Mouse (Mus musculus): ENCODE measurements around the gene Cic. TPM values are rescaled to one million over a fixed set of nuclear protein-coding genes. Genes with fewer than 3 reads are reported as not detected.
"Not testable (repeated sequence)": the region's sequence is repeated elsewhere in the genome, so short reads cannot be mapped to it uniquely, and the experiment has no call there.

Gene Cic
- polyA plus RNA-seq, 1 experiment = 124 TPM

DNA sequence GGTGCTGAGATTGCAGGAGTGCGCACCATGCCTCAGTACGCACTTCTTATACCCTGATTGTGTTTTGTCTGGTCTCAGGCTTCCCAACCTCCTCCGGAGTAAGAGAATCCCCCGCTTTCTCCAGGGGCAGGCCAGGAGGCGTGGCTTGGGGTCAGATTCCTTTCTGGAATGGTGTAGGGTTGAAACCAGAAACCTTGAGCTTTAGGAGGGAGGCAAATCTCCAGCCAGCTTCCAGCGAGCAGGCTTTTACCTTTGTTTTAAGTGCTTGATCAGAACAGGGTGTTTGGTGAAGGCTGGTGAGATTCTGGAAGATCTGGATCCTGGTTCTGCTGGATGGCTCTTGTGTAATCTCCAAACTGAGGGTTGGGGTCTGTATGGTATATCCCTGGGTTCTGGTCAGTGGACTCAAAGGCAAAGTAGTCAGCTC, 54.6 kb downstream of the Cic start:
- TF ChIP-seq CTCF (IDR thresholded peaks at IDR 0.05; ENCODE audit: borderline replicate concordance, insufficient read depth, low read depth, low read length) (no peak), POLR2A (IDR thresholded peaks at IDR 0.05; ENCODE audit: borderline replicate concordance, insufficient read depth, low read length) (no peak)
- Histone ChIP-seq H3K27me3 (ENCODE audit: control insufficient read depth, insufficient read depth, low read length) (no peaks in the 10 kb centered on the region), H3K27ac (ENCODE audit: insufficient read depth, low read length) (no peak overlapping the region), H3K4me1 (ENCODE audit: control insufficient read depth, insufficient read depth, low read length) (no peaks in the 10 kb centered on the region; the same call in 1 of the 2 replicates), H3K4me3 (replicated peaks; ENCODE audit: insufficient read depth, low read depth, low read length) (no peak overlapping the region)
- 48% methylated on average over 6 of the region's 6 CpGs for WGBS
- DNase-seq = no peak

- WGBS = 59% methylated on average over 2 of the region's 2 CpGs
- no peaks in the 10 kb centered on the region; the same call in 1 of the 2 replicates for H3K4me1 ChIP-seq (ENCODE audit: control insufficient read depth, insufficient read depth, low read length)
- TF ChIP-seq POLR2A (IDR thresholded peaks at IDR 0.05; ENCODE audit: borderline replicate concordance, insufficient read depth, low read length) (no peak), CTCF (IDR thresholded peaks at IDR 0.05; ENCODE audit: borderline replicate concordance, insufficient read depth, low read depth, low read length) (no peak)
- H3K27ac ChIP-seq (ENCODE audit: insufficient read depth, low read length) = no peak overlapping the region
- no peaks in the 10 kb centered on the region for H3K27me3 ChIP-seq (ENCODE audit: control insufficient read depth, insufficient read depth, low read length)
- DNase-seq = no peak
- no peak overlapping the region for H3K4me3 ChIP-seq (replicated peaks; ENCODE audit: insufficient read depth, low read depth, low read length)
Measured at GRCm38 (mm10) chr7:25323219-25323618, 55.7 kb downstream of the Cic start.

DNA sequence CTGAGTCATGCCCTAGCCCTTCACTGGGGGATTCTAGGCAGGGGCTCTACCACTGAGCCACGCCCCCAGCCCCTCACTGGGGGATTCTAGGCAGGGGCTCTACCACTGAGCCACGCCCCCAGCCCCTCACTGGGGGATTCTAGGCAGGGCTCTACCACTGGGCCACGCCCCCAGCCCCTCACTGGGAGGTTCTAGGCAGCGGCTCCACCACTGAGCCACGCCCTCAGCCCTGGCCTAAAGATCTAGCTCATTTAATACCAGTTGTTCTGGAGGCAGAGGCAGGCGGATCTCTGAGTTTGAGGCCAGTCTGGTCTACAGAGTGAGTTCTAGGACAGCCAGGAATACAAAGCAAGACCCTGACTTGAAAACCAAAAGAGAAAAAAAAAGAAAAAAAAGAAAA, 57.9 kb downstream of the Cic start:
- not testable (repeated sequence) for H3K4me1 ChIP-seq (ENCODE audit: control insufficient read depth, insufficient read depth, low read length); H3K4me3 ChIP-seq (replicated peaks; ENCODE audit: insufficient read depth, low read depth, low read length); H3K27me3 ChIP-seq (ENCODE audit: control insufficient read depth, insufficient read depth, low read length); DNase-seq; H3K27ac ChIP-seq (ENCODE audit: insufficient read depth, low read length)
- 90% methylated on average over 6 of the region's 6 CpGs for WGBS

- no peak for DNase-seq
- TF ChIP-seq CTCF (IDR thresholded peaks at IDR 0.05; ENCODE audit: borderline replicate concordance, insufficient read depth, low read depth, low read length) = no peak
- TF ChIP-seq POLR2A (IDR thresholded peaks at IDR 0.05; ENCODE audit: borderline replicate concordance, insufficient read depth, low read length) = no peak
- H3K4me1 ChIP-seq (ENCODE audit: control insufficient read depth, insufficient read depth, low read length) = no peaks in the 10 kb centered on the region; the same call in 1 of the 2 replicates
- 88% methylated on average over 8 of the region's 8 CpGs for WGBS
- H3K27me3 ChIP-seq (ENCODE audit: control insufficient read depth, insufficient read depth, low read length) = no peaks in the 10 kb centered on the region
- no peak overlapping the region for H3K27ac ChIP-seq (ENCODE audit: insufficient read depth, low read length)
- H3K4me3 ChIP-seq (replicated peaks; ENCODE audit: insufficient read depth, low read depth, low read length) = no peak overlapping the region
Measured at GRCm38 (mm10) chr7:25326233-25326632, 58.7 kb downstream of the Cic start.

DNA sequence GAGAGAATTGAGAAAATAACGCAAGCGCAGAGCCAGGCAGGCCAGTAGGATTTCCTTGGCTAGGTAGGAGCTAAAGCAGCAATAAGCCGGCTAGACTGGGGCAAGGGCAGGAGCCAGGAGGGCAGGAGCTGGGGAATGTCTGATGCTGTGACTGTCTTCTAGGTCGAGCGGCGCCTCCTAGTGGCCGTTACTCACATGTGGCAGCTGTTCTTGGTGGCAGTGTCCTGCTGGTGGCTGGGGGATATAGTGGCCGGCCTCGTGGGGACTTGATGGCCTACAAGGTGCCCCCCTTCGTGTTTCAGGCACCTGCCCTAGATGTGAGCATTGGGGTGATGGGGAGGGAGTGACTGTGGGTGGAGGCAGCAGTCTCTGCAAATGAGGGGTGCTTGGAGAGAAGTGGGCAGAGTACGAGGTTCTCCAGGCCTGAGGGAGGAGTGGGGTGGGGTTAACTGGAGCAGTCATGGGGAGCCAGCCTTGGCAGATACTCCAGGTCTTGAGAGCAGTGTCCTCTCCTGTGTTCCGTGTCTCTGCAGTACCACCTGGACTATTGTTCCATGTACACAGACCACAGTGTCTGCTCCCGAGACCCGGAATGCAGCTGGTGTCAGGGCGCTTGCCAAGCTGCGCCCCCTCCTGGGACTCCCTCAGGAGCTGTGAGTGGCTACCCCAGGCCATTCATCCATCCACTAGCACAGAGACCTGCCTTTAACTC, 66.2 kb downstream of the Cic start:
- 26% methylated on average over 16 of the region's 16 CpGs for WGBS
- no peaks in the 10 kb centered on the region for H3K4me1 ChIP-seq (ENCODE audit: control insufficient read depth, insufficient read depth, low read length)

GRCm38 (mm10) chr7:25334472-25334871, 67.0 kb downstream of the Cic start:
- H3K27me3 ChIP-seq (ENCODE audit: control insufficient read depth, insufficient read depth, low read length) = no peaks in the 10 kb centered on the region
- H3K4me3 ChIP-seq (replicated peaks; ENCODE audit: insufficient read depth, low read depth, low read length) = no peak overlapping the region
- no peaks in the 10 kb centered on the region for H3K4me1 ChIP-seq (ENCODE audit: control insufficient read depth, insufficient read depth, low read length)
- no peak for TF ChIP-seq CTCF (IDR thresholded peaks at IDR 0.05; ENCODE audit: borderline replicate concordance, insufficient read depth, low read depth, low read length)
- no peak for TF ChIP-seq POLR2A (IDR thresholded peaks at IDR 0.05; ENCODE audit: borderline replicate concordance, insufficient read depth, low read length)
- DNase-seq = no peak
- 66% methylated on average over 12 of the region's 12 CpGs for WGBS
- H3K27ac ChIP-seq (ENCODE audit: insufficient read depth, low read length) = no peak overlapping the region

More for the DNA sequence above, 66.2 kb downstream of the Cic start:
- DNase-seq = peak; percentile 68 to 72
- Histone ChIP-seq H3K4me3 (replicated peaks; ENCODE audit: insufficient read depth, low read depth, low read length) (no peak overlapping the region), H3K27me3 (ENCODE audit: control insufficient read depth, insufficient read depth, low read length) (no peaks in the 10 kb centered on the region), H3K27ac (ENCODE audit: insufficient read depth, low read length) (no peak overlapping the region)
- peak; percentile 74 for TF ChIP-seq CTCF (IDR thresholded peaks at IDR 0.05; ENCODE audit: borderline replicate concordance, insufficient read depth, low read depth, low read length)
- TF ChIP-seq POLR2A (IDR thresholded peaks at IDR 0.05; ENCODE audit: borderline replicate concordance, insufficient read depth, low read length) = no peak

GRCm38 (mm10) chr7:25339329-25339728, 71.8 kb downstream of the Cic start:
- TF ChIP-seq POLR2A (IDR thresholded peaks at IDR 0.05; ENCODE audit: borderline replicate concordance, insufficient read depth, low read length) = no peak
- TF ChIP-seq CTCF (IDR thresholded peaks at IDR 0.05; ENCODE audit: borderline replicate concordance, insufficient read depth, low read depth, low read length) = no peak
- Histone ChIP-seq H3K27ac (ENCODE audit: insufficient read depth, low read length) (no peak overlapping the region), H3K4me3 (replicated peaks; ENCODE audit: insufficient read depth, low read depth, low read length) (no peak overlapping the region), H3K4me1 (ENCODE audit: control insufficient read depth, insufficient read depth, low read length) (no peaks in the 10 kb centered on the region), H3K27me3 (ENCODE audit: control insufficient read depth, insufficient read depth, low read length) (no peaks in the 10 kb centered on the region)
- 86% methylated on average over 9 of the region's 9 CpGs for WGBS
- no peak for DNase-seq

DNA sequence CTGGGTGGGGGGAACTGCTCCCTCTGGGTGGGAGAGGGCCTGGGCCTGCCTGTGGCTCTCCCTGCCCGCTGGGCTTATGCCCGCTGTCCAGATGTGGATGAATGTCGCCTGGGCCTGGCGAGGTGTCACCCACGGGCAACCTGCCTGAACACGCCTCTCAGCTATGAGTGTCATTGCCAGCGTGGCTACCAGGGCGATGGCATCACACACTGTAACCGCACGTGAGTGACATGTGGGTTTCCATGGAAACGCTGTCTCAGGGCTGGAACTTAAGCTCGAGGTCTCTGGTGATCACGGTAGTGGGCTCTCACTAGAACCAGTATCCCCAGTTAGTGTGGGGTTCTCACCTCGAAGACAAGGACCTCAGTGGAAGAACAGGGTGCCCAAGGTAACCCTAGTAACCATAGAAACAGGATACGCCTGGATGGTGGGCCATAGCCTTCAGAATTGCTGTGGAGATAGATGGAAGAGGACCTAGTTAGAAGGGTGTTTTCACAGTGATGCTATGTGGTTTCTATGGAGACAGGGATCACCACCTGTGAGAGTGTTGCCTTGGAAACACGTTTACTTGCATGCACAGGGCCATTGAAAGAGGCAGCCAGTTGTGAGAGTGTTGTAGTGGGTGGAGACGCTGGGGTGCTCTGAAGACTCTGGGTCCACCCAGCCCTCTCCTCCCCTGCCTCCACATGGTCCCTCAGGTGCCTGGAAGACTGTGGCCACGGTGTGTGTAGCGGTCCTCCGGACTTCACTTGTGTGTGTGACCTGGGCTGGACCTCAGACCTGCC, 73.7 kb downstream of the Cic start:
- H3K4me1 ChIP-seq (ENCODE audit: control insufficient read depth, insufficient read depth, low read length) = no peaks in the 10 kb centered on the region
- H3K27ac ChIP-seq (ENCODE audit: insufficient read depth, low read length) = no peak overlapping the region
- no peak for DNase-seq
- TF ChIP-seq POLR2A (IDR thresholded peaks at IDR 0.05; ENCODE audit: borderline replicate concordance, insufficient read depth, low read length) (no peak), CTCF (IDR thresholded peaks at IDR 0.05; ENCODE audit: borderline replicate concordance, insufficient read depth, low read depth, low read length) (no peak)
- no peaks in the 10 kb centered on the region for H3K27me3 ChIP-seq (ENCODE audit: control insufficient read depth, insufficient read depth, low read length)
- H3K4me3 ChIP-seq (replicated peaks; ENCODE audit: insufficient read depth, low read depth, low read length) = no peak overlapping the region
- WGBS = 57% methylated on average over 20 of the region's 20 CpGs

Other genes with a start within 250 kb of the Cic start
- gene Grik5, start 195.4 kb upstream of the Cic start, polyA plus RNA-seq (2012; rRNA removed) = 74.6 and 77.4 TPM in 2 replicates
- gene Zfp574, start 195.1 kb upstream of the Cic start, polyA plus RNA-seq (2012; rRNA removed) = 44.3 and 45.7 TPM in 2 replicates
- 8.4 and 10.6 TPM in 2 replicates for gene Pou2f2, start 88.0 kb upstream of the Cic start, polyA plus RNA-seq (2012; rRNA removed)
- 29.0 and 29.6 TPM in 2 replicates for gene Dedd2, start 47.1 kb upstream of the Cic start, polyA plus RNA-seq (2012; rRNA removed)
- gene Zfp526, start 46.3 kb upstream of the Cic start, polyA plus RNA-seq (2012; rRNA removed) = 9.2 and 10.9 TPM in 2 replicates
- gene Gsk3a, start 29.9 kb upstream of the Cic start, polyA plus RNA-seq (2012; rRNA removed) = 226 and 230 TPM in 2 replicates
- gene Erf, start 16.9 kb upstream of the Cic start, polyA plus RNA-seq (2012; rRNA removed) = 14.3 and 14.8 TPM in 2 replicates
- 41.9 and 42.6 TPM in 2 replicates for gene Pafah1b3, start 30.3 kb downstream of the Cic start, polyA plus RNA-seq (2012; rRNA removed)
- 0.16 and 0.20 TPM in 2 replicates for gene Prr19, start 33.7 kb downstream of the Cic start, polyA plus RNA-seq (2012; rRNA removed)
- 226 and 246 TPM in 2 replicates for gene Tmem145, start 38.4 kb downstream of the Cic start, polyA plus RNA-seq (2012; rRNA removed)
- gene Megf8, start 49.5 kb downstream of the Cic start, polyA plus RNA-seq (2012; rRNA removed) = 76.8 and 77.8 TPM in 2 replicates
- 0.59 TPM in 1 of 2 replicates, not detected in the other for gene Cnfn, start 102.0 kb downstream of the Cic start, polyA plus RNA-seq (2012; rRNA removed)
- 12.1 and 12.3 TPM in 2 replicates for gene Lipe, start 131.0 kb downstream of the Cic start, polyA plus RNA-seq (2012; rRNA removed)
- not detected in 2 replicates for gene Cxcl17, start 145.2 kb downstream of the Cic start, polyA plus RNA-seq (2012; rRNA removed)
- 3.5 and 4.1 TPM in 2 replicates for gene Ceacam1, start 209.9 kb downstream of the Cic start, polyA plus RNA-seq (2012; rRNA removed)

Measured in cerebellum, adult 2 months (tissue).